Mouse (Mus musculus): ENCODE measurements at regions not wholly inside any gene's neighbourhood (a gene's known extent, or its start where the extent isn't known, plus 50 kb on each side); places are given as distances from the start of the nearest gene placed in this dataset.

- Histone ChIP-seq H3K9me3 (replicated peaks; ENCODE audit: insufficient read depth, low read length) (no peaks in the 10 kb centered on the region), H3K27ac (ENCODE audit: control insufficient read depth, low read depth, low read length) (no peak overlapping the region)
Measured at GRCm38 (mm10) chr6:51743105-51743660, 219.5 kb downstream of the Snx10 start.

GRCm38 (mm10) chr6:51744607-51745006 is 220.9 kb downstream of the Snx10 start:
- Histone ChIP-seq H3K9me3 (replicated peaks; ENCODE audit: insufficient read depth, low read length) (no peaks in the 10 kb centered on the region), H3K9ac (ENCODE audit: control insufficient read depth, low read depth, low read length, poor library complexity, severe bottlenecking) (no peak overlapping the region), H3K79me2 (ENCODE audit: control insufficient read depth, insufficient read depth, low read length, poor library complexity) (no peaks in the 10 kb centered on the region), H3K27ac (ENCODE audit: control insufficient read depth, low read depth, low read length) (no peak overlapping the region), H3K27me3 (ENCODE audit: control insufficient read depth in 1 of 2, insufficient read depth in 2 of 2, low read length in 2 of 2) (peaks cover 3 to 4% of the 10 kb centered on the region in 2 experiments; a peak in 3 of 4 replicates), H3K36me3 (ENCODE audit: control insufficient read depth in 1 of 2, insufficient read depth in 2 of 2, low read length in 2 of 2) (no peaks in the 10 kb centered on the region), H3K4me3 (ENCODE audit: control insufficient read depth in 1 of 2, insufficient read depth in 1 of 2, low read depth in 2 of 2, low read length in 2 of 2) (no peak overlapping the region), H3K4me1 (ENCODE audit: control insufficient read depth in 1 of 2, insufficient read depth in 2 of 2, low read length in 2 of 2) (no peaks in the 10 kb centered on the region; a peak in 1 of 4 replicates)
- TF ChIP-seq SMC3 (IDR thresholded peaks at IDR 0.05; ENCODE audit: low read depth, low read length) (no peak), USF2 (IDR thresholded peaks at IDR 0.05; ENCODE audit: borderline replicate concordance in 1 of 2, insufficient read depth in 1 of 2, low read depth in 1 of 2, low read length in 2 of 2) (no peak), ZMIZ1 (IDR thresholded peaks at IDR 0.05; ENCODE audit: low read depth, low read length) (no peak), CHD1 (IDR thresholded peaks at IDR 0.05; ENCODE audit: low read depth, low read length) (no peak), MAFK (IDR thresholded peaks at IDR 0.05; ENCODE audit: borderline replicate concordance, low read depth, low read length) (no peak), HCFC1 (IDR thresholded peaks at IDR 0.05; ENCODE audit: low read depth, low read length) (no peak), USF1 (IDR thresholded peaks at IDR 0.05; ENCODE audit: low read depth, low read length) (no peak), EP300 (IDR thresholded peaks at IDR 0.05; ENCODE audit: low read depth in 1 of 2, low read length in 2 of 2) (no peak), KAT2A (conservative IDR thresholded peaks at IDR 0.05; ENCODE audit: low read depth, low read length) (no peak), TCF12 (IDR thresholded peaks at IDR 0.05; ENCODE audit: low read depth, low read length) (no peak)
- no peak for DNase-seq (ENCODE audit: low read depth, low spot score)

More at GRCm38 (mm10) chr6:51743105-51743660, 219.5 kb downstream of the Snx10 start:
- H3K79me2 ChIP-seq (ENCODE audit: control insufficient read depth, insufficient read depth, low read length, poor library complexity) = no peaks in the 10 kb centered on the region
- DNase-seq (ENCODE audit: low read depth, low spot score) = peak; percentile 17
- no peak for TF ChIP-seq CTCF (IDR thresholded peaks at IDR 0.05 in 2 of 3, conservative IDR thresholded peaks at IDR 0.05 in 1 of 3; ENCODE audit: control insufficient read depth in 1 of 3, insufficient read depth in 1 of 3, low read depth in 2 of 3, low read length in 3 of 3, poor library complexity in 1 of 3, severe bottlenecking in 1 of 3)
- no peak for TF ChIP-seq ZMIZ1 (IDR thresholded peaks at IDR 0.05; ENCODE audit: low read depth, low read length)
- TF ChIP-seq ZKSCAN1 (IDR thresholded peaks at IDR 0.05; ENCODE audit: low read depth, low read length) = no peak
- no peak for TF ChIP-seq UBTF (IDR thresholded peaks at IDR 0.05; ENCODE audit: borderline replicate concordance, insufficient read depth, low read depth, low read length)
- TF ChIP-seq BHLHE40 (IDR thresholded peaks at IDR 0.05; ENCODE audit: borderline replicate concordance, low read depth, low read length) = no peak
- no peak for TF ChIP-seq ZC3H11A (IDR thresholded peaks at IDR 0.05; ENCODE audit: low read depth, low read length)
- TF ChIP-seq TBP (IDR thresholded peaks at IDR 0.05; ENCODE audit: low read depth, low read length) = no peak
- no peak for TF ChIP-seq CHD2 (IDR thresholded peaks at IDR 0.05; ENCODE audit: low read length)
- TF ChIP-seq RCOR1 (IDR thresholded peaks at IDR 0.05; ENCODE audit: low read depth, low read length) = no peak
- no peak for TF ChIP-seq MAX (IDR thresholded peaks at IDR 0.05; ENCODE audit: low read length)
- no peak for TF ChIP-seq POLR2A (IDR thresholded peaks at IDR 0.05; ENCODE audit: control insufficient read depth in 1 of 2, insufficient read depth in 1 of 2, low read depth in 1 of 2, low read length in 2 of 2, poor library complexity in 1 of 2)
- no peak for TF ChIP-seq USF1 (IDR thresholded peaks at IDR 0.05; ENCODE audit: low read depth, low read length)
- no peak for TF ChIP-seq NELFE (IDR thresholded peaks at IDR 0.05; ENCODE audit: low read depth, low read length)
- no peak for TF ChIP-seq ETS1 (IDR thresholded peaks at IDR 0.05; ENCODE audit: low read depth, low read length)
- no peak for TF ChIP-seq MYB (IDR thresholded peaks at IDR 0.05; ENCODE audit: low read depth, low read length)
- no peak for TF ChIP-seq POLR2AphosphoS5 (IDR thresholded peaks at IDR 0.05; ENCODE audit: borderline replicate concordance, low read depth, low read length)
- no peak for TF ChIP-seq MXI1 (IDR thresholded peaks at IDR 0.05; ENCODE audit: low read depth, low read length)
- no peak for TF ChIP-seq CHD1 (IDR thresholded peaks at IDR 0.05; ENCODE audit: low read depth, low read length)
- TF ChIP-seq MEF2A (IDR thresholded peaks at IDR 0.05; ENCODE audit: extremely low read depth, insufficient replicate concordance, low read depth, low read length, poor library complexity, severe bottlenecking) = no peak
- TF ChIP-seq HCFC1 (IDR thresholded peaks at IDR 0.05; ENCODE audit: low read depth, low read length) = no peak
- no peaks in the 10 kb centered on the region; a peak in 1 of 4 replicates for H3K4me1 ChIP-seq (ENCODE audit: control insufficient read depth in 1 of 2, insufficient read depth in 2 of 2, low read length in 2 of 2)
- no peak overlapping the region for H3K4me3 ChIP-seq (ENCODE audit: control insufficient read depth in 1 of 2, insufficient read depth in 1 of 2, low read depth in 2 of 2, low read length in 2 of 2)
- H3K9ac ChIP-seq (ENCODE audit: control insufficient read depth, low read depth, low read length, poor library complexity, severe bottlenecking) = no peak overlapping the region
- peaks cover 3 to 4% of the 10 kb centered on the region in 2 experiments; a peak in 3 of 4 replicates for H3K27me3 ChIP-seq (ENCODE audit: control insufficient read depth in 1 of 2, insufficient read depth in 2 of 2, low read length in 2 of 2)
- no peaks in the 10 kb centered on the region for H3K36me3 ChIP-seq (ENCODE audit: control insufficient read depth in 1 of 2, insufficient read depth in 2 of 2, low read length in 2 of 2)
